Mouse (Mus musculus): ENCODE results near the gene Vnn3.

Gene Vnn3
- long read RNA-seq, experiment 1, transcript Vnn3-201 (7 exons, 1,811 nt) = major isoform, 24 of 29 reads
- long read RNA-seq, experiment 1, partial matches to known transcripts = 2 of 29 reads
- long read RNA-seq, experiment 1, other reads (novel, unspliced or antisense) = 3 of 29 reads
- long read RNA-seq, experiment 2, partial matches to known transcripts = 0 of 4 reads
- long read RNA-seq, experiment 2, other reads (novel, unspliced or antisense) = 0 of 4 reads

DNA sequence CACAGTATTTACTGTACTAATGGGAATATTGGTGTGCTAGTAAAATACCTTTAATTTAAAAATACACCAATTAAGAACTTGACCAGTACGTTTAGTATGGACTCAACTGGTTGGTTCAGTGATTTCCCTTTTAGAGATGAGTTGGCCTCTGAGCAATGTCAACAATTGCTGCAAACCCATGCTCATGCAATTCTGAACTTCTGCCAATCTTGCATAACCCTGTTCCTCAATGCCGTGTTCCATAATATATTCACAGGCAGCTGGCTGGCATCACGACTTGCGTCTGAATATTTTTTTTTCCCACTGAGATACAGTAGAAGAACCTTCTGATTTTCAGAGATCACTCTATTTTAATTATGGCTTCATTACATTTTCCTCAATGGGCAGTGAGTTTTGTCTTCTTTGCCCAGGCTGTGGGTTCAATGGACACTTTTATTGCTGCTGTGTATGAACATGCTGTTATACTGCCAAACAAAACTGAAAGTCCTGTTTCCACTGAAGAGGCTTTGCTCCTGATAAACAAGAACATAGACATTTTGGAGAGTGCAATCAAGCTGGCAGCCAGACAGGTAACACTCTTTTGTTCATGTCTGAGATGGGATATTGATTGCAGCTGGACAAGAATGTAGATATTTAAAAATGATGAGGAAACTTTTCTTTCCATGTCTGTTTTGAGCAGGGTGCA, at the start of gene Vnn3:
Vnn3 (plus strand) TSS at position 235 of the 685 bp plus-strand sequence.
- intact Hi-C loops (cut with DNase I) = no loop called here

DNA sequence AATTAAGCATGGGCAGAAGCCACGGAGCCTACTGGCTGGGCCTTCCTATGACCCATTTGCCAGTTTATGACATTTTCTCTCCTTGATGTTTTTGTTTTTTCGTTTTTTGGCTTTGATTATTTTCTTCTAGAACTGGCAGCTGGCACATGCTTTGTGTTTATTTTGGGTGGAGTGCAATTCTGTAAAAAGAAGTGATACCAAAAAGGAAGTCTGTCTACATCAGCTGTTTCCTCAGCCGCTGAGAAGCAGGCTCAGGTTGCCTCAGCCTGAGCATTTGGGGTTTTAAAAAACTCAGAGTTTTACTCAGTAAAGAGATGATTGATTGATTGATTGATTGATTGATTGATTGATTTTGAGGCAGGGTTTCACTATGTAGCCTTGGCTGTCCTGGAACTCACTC, 48.4 kb upstream of the Vnn3 start:
- intact Hi-C loops (cut with DNase I) = no loop called here

DNA sequence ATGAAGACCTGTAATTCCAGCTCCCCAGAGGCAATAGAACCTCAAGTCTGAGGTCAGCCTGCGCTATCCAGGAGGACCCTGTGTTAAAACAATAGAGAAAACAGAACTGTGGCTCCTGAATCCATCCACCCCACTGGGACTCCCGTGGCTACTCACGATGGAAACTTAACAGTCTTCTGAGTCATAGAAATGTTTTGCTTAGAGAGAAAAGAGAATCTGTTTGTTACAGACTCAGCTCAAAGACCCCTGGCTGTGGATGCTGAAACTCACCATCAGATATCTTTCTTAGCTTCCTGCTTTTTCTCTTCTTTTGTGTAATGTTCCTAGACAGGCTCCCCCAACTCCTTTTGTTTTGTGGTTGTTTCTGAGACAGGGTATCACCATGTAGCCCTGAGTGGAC, 46.6 kb upstream of the Vnn3 start:
- intact Hi-C loops (cut with DNase I) = no loop called here

DNA sequence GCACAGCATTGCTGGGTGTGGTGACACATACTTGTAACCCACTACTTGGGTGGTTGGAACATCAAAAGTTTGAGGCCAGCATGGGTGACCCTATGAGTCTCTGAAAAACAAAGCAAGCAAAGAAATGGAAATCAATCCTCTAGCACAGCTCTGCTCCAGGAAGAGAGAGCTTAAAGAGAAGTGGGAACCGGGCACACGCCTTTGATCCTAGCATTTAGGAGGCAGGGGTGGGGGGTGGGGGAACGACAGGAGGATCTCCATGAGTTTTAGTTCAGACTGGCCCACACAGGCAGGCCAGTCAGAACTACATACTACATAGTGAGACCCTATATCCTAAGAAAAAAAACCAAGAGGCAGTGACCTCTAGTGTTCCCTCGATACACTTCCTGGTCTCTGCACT, 45.1 kb upstream of the Vnn3 start:
- intact Hi-C loops (cut with DNase I) = no loop called here

DNA sequence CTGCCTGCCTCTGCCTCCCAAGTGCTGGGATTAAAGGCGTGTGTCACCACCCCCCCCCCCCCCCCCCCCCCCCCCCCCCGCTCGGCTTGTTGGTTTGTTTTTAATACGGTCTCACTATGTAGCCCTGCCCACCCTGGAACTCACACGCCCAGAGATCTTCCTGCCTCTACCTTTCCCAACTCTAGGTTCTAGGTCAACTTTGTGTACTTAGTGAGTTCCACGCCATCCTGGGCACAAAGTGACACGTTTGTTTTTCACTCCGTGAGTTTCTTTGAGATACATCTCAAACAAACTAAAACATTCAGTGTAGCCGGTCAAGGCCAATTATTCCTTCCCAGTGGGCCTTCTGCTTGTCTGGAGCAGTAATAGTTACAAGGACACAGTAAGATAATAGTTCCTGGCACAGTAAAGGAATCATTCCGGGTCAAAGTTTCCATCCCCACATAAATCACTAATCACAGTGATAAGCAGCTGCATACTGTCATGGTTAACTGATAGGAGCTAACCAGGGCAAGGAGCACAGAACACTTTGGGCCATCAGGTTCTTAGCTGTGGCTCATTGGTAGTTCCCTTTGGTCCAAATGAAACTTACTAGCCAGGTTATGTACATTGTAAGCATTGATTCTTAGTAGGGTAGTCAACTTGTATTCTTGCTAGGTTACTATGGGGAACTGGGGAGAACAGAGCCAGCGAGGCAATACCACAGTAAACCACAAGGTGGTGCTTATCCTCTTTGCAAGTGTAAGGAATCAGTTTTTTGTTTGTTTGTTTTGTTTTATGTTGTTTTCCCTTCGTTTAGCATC, 39.4 kb upstream of the Vnn3 start:
- intact Hi-C loops (cut with DNase I) = loop anchor here (5.0 to 10.0 kb wide), 3 partner anchors 270 to 483 kb away; no protein-coding TSS in a partner anchor

DNA sequence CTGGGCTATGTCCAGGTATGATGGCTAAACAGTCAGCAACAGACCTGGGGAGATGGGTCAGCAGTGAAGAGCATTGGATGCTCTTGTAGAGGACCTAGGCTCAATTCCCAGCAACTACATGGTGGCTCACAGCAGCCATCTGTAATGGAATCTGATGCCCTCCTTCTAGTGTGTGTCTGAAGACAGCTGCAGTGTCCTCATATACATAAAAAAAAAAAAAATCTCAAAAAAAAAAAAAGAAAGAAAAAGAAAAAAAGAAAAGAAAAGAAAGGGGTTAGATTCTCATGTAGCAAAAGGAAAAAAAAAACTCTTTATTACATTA, 38.9 kb upstream of the Vnn3 start:
- intact Hi-C loops (cut with DNase I) = loop anchor here (5.0 to 10.0 kb wide), 3 partner anchors 270 to 482 kb away; no protein-coding TSS in a partner anchor

DNA sequence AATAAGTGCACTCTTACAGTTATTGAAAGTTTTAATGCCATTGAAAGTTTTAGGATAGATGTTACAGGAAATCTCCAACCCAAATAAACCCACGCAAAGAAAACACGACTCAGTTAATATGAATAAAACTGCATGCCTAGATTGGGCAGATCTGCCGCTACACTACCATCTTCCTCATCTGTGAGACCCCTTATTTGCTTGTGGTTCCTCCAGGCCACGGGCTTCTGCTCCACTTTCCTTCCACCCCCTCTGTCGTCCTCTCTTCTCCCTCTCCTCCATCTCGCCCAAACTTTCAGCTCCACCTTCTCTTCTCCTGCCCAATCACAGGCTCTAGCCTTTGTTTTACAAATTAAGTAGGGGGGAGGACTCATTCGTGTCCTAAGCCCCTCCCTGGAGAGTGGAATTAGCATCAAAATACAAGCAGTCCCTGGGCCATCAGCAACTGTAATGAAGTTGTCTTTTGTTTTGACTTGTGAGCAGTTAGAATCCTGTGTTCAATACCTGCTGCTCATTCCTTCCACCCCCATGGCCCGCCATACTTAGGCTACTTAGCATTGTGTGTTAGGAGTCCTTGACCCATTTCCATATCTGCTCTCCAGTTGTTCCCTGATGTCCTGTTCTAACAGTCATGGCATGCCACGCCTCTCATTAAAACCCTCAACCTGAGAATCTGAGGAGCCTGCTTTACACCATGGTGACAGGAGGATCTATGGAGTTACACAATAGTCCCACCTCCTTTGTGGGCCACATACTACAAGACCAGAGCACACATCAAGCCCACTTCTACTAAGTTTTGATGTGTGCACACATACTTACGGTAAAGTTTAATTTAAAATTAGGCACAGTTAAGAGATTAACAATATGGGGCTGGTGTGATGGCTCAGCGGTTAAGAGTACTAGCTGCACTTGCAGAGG, 38.2 kb upstream of the Vnn3 start:
- intact Hi-C loops (cut with DNase I) = loop anchor here (5.0 to 10.0 kb wide), 3 partner anchors 269 to 482 kb away; no protein-coding TSS in a partner anchor

DNA sequence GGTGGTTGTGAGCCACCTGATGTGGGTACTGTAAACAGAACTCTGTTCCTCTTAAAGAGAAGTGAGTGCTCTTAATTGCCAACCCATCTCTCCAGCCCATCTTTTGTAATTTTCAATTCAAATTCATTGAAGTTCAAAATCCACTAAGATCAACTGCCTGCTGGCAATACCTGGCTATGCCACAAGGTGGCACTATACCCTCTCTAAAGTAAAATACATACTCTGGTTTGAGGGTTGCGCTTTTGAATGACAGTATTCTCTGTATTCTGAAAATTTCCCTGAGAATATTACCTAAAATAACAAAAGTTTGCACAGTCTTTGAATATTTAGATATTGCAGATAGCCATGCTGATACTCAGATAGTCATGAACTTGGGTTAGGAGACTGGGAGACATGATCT, 36.1 kb upstream of the Vnn3 start:
- intact Hi-C loops (cut with DNase I) = loop anchor here (2.0 to 10.0 kb wide), 2 partner anchors 164 to 480 kb away; no protein-coding TSS in a partner anchor

DNA sequence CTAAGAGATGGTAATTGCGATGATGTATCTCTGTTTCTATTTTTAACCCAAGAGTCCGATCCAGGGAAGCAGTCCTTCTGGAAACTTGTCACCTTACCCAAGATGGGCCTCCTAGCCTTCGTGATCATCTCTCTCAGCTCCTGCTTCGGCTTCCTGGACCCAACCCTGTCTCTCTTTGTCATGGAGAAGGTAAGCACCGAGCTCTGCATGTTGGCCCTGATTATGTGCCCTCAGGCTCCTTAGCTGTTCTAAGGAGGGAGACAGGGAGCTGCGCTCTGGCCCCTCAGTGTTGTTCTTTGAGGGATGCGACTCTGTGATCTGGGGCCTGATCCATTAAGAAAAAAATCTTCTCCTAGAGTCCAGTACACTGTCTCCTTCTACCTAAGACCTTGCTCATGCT, 35.0 kb upstream of the Vnn3 start:
- intact Hi-C loops (cut with DNase I) = loop anchor here (10.0 kb wide), 1 partner anchor 479 kb away; no protein-coding TSS in a partner anchor

DNA sequence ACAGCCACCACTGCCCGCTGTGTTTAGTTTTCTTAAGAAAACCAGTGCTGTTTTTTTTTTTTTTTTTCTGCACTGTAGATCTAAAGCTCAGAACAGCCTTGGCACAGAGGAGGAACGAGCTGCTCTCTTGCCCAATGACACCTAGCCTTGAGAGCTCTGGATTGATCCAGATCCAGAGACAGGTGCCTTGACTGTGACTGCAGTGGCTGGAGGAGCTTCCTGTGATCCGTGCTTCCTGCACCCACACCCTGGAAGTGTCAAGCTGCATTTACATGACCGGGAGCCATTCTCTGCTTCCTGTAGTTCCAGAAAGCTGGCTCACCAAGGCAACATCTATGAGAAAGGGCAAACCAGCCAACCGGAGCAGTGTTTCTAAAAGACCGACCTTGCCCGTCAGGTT, 24.7 kb upstream of the Vnn3 start:
- intact Hi-C loops (cut with DNase I) = no loop called here

DNA sequence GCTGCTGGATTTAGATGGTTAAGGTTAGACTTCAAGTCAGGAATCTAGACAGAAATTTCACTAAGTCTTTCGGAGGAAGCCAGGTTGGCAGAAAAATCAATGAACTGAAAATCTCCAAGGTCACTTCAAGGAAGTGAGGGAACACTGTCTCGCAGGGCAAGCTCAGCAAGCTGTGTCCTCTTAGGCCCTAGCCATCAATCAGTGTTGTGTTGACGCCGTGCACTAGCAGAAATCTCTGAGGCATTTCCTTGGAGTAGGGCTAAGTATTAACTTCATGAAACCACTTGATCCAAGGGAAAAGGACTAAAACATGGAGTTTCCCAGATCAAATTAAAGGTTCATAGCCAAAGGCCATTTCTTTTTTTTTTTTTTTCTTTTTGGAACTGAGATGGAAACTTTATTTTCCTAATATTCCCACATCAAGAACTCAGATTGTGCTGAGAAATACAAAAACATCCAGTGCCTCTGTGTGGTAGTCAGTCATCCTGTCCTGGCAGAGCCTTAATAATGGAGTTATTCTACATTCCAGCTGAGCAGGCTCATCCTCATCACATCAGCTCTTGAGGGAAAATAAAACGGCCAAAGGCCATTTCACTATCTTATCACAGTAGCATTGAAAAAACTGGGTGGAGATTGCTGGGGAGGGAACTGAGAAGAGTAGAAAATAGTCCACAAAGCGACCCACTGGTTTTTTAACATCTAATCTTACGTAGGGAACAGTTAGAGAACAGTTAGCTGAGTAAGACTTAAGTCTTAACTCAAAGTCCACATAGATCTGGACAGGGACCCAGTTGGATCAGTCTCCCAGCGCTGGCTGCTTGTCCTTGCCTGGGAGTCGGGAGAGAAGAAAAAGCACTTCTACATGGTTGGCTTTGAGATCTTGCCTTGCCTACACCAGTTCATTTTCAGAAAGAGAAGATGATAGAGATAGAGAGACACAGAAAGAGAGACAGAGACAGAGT, 15.0 kb upstream of the Vnn3 start:
- intact Hi-C loops (cut with DNase I) = no loop called here

DNA sequence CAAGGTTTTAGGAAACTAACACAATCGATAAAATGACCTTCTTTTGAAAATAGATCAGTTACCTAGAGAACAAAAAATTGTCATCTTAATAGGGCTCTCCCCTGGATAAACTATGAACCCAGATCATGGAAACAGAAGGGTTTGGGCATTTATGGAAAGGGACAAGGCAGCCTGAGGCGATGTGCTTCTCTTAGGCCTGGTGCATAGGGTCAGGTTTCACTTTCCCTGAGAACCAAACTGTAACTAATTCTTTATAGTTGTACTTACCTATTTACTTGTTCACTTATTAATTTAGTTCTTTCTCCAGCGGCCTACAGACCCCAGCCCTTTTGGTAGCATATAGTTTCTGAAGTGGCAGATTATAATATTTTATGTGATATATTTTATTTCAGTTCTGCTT, 14.1 kb upstream of the Vnn3 start:
- intact Hi-C loops (cut with DNase I) = no loop called here

DNA sequence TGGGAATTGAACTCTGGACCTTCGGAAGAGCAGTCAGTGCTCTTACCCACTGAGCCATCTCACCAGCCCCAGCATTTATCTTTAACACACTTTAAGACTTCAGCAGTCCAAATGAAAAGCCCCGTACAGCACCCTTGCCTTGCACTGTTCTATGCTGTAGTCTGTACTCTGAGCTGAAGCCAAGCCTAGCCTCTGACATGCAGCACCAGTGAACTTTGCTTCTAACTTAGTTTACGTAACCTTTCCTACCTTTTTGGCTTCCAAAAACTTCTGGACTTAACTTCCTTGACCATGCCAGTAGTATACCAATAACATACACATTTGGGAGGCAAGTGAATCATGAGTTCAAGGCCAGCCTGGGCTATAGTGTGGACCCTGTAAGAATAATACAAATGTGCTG, 12.4 kb upstream of the Vnn3 start:
- intact Hi-C loops (cut with DNase I) = no loop called here

DNA sequence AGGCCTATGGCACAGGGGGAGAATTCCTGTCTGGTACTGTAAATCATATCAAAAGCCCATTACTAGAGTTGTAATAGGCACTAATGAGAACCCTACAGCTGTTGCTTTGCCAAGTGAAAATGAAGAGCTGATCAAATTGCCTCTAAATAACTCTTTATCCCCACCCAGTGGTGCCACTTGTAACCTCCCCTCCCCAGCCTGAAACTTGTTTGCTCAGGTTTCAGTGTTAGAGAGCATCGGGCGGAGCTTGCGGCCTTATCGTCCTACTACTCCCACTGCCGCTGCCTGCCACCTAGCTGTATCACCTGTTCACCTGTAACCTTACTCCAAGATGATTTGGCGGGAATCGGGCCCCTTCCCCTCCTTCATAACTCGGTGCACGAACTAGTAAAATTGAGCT, 11.9 kb upstream of the Vnn3 start:
- intact Hi-C loops (cut with DNase I) = no loop called here

DNA sequence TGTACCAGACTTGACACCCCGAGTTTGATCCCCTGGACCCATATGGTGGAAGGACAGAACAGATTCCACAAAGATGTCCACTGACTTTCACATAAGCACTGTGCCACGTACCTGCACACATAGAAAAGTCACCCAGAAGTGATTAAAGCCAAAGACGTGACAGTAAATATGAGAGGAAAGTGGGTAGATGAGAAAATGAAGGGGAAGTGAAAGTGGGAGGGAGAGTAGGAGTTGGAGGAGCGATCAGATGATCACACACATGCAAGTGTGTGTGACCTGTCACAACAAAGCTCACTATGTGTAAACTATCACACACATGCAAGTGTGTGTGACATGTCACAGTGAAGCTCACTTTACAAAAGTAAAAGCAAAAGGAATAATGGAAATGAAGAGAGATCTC, 10.8 kb upstream of the Vnn3 start:
- intact Hi-C loops (cut with DNase I) = no loop called here

DNA sequence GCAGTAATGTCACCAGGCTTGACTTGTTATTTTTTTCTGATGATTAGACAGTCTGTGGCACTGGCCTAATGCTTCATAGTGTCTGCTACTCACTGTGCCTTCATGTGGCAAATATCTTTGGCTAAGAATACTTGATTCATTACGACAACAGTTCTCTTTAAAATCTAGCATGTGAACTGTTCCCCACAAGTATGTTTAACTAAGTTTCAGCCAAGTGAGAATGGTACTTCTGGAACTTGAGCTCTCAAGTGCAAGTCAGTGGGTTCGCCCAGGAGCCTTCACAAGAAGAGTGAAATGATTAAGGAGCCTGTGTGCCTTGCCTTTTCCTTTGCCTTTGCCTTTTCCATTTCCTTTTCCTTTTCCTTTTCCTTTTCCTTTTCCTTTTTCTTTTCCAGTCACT, 834 bp downstream of the Vnn3 start:
- intact Hi-C loops (cut with DNase I) = no loop called here

DNA sequence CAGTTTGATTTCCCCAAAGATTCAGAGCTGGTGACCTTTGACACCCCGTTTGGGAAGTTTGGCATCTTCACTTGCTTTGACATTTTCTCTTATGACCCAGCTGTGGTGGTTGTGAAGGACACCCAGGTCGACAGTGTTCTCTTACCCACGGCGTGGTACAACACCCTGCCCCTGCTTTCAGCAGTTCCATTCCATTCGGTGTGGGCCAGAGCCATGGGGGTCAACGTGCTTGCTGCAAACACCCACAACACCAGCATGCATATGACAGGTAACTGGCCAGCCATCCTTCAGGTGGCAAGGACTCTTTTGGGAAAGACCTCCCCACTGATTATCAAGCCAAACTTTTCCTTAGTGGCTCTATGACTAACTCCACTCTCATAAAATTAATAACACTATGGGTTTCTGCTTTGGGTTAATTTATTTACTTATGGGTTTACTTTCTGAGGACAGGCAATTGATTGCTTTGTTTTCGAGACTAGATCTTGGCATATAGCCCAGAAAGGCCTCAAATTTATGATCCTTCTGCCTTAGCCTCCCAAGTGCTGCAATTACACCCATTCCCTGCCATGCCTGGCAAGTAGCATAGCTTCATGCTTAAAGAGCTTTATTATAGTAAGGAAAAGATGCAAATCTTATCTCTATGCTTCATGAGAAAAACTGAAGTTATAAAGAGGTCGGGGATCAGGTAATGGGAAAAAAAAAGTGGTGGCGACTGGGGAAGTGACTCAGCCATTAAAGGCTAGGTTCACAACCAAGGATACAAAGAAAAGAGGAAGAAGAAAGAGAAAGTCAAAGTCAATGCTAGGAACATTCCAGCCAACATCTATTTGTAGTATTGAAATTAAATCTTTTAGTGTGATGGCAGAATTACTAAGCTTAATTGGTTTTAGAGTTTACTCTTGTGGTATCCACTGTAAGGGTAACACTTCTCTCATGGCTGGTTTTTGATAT, 13.4 kb downstream of the Vnn3 start:
- intact Hi-C loops (cut with DNase I) = no loop called here

DNA sequence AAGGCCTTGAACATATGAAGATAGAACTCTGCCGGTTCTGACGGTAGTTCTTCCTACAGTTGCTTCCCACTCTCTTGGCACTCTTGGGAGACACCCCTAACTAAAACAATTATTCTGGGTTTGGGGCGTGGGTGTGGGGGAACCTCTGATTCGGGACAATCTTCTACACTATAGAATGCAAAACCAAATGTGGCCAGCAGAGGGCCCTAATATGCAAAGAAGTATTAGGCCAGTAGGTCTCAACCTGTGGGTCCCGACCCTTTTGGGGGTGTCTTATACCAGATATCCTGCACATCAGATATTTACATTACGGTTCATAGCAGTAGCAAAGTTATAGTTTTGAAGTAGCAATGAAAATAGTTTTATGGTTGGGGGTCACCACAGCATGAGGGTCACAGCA, 29.4 kb downstream of the Vnn3 start:
- intact Hi-C loops (cut with DNase I) = no loop called here

DNA sequence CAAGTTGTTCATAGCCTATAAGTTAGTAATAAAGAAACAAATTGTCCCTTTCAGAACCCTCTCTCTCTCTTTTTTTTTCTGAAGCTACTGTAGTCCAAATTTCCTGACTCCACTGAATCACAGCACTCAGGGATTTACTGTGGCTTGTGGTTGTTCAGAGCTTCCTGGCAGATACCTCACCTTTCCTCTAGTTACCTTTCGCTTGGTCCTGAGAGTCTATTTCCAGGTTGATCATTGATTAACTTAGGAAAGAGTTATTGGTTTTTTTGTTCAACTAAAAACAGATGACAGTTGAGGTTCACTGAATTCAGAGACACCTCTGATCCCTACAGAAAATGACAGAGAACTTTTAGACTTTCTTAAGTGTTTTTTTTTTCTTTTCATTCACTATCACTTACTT, 33.6 kb downstream of the Vnn3 start:
- intact Hi-C loops (cut with DNase I) = no loop called here

Data from adrenal gland (tissue).